Mouse (Mus musculus) liver, adult 2 months (tissue): ENCODE measurements around the gene Wnk4.

ENCODE experiments used
- CTCF ChIP-seq: fragments of 200-500 bp; IDR thresholded peaks from 2 replicates; pipeline ENCODE4 v1.5.1; 2011; ENCODE audit warnings: low read depth, low read length, control low read depth
- POLR2A ChIP-seq: fragments of 200-500 bp; IDR thresholded peaks from 2 replicates; pipeline ENCODE4 v1.6.1; 2011; ENCODE audit warnings: low read length, control low read depth; ENCODE audit not compliant: insufficient read depth; ENCODE audit errors: extremely low read depth

- TF ChIP-seq POLR2A (no peak), CTCF (no peak)
Observed at GRCm38 (mm10) chr11:101260826-101261380, 536 bp downstream of the Wnk4 start.
